Mouse (Mus musculus) hindbrain, embryonic 15.5 days (tissue): ENCODE measurements around the gene Cavin3. TPM values are rescaled to one million over a fixed set of nuclear protein-coding genes. Genes with fewer than 3 reads are reported as not detected.
A peak's percentile ranks its signal among the peaks of the same experiment; 100 is the strongest.
"Not testable (repeated sequence)": the region's sequence is repeated elsewhere in the genome, so short reads cannot be mapped to it uniquely, and the experiment has no call there.

Source experiments
- ATAC-seq: fragments of 200-750 bp; cut with Nextera tagmentation; 2 replicates; pipeline ENCODE4 v1.8.0; 2017; ENCODE audit warnings: low read depth, moderate number of reproducible peaks, moderate TSS enrichment; ENCODE audit not compliant: low FRiP score
- H3K27ac ChIP-seq: fragments of 300-500 bp; sonication (generic); replicated peaks from 2 replicates; pipeline ENCODE4 v1.5.1; 2015; ENCODE audit warnings: mild to moderate bottlenecking, inconsistent platforms
- H3K27me3 ChIP-seq: fragments of 300-500 bp; sonication (generic); 2 replicates; pipeline ENCODE4 v1.6.1; 2015; ENCODE audit warnings: control low read depth, inconsistent platforms
- H3K36me3 ChIP-seq: fragments of 300-500 bp; sonication (generic); 2 replicates; pipeline ENCODE4 v1.6.1; 2015; ENCODE audit warnings: control low read depth, inconsistent platforms
- H3K4me1 ChIP-seq: fragments of 300-500 bp; sonication (generic); replicated peaks from 2 replicates; pipeline ENCODE4 v1.6.1; 2015; ENCODE audit warnings: control low read depth, inconsistent platforms
- H3K4me2 ChIP-seq: fragments of 300-500 bp; sonication (generic); 2 replicates; pipeline ENCODE4 v1.6.1; 2015; ENCODE audit warnings: moderate library complexity, mild to moderate bottlenecking, inconsistent platforms
- H3K4me3 ChIP-seq: fragments of 300-500 bp; sonication (generic); 2 replicates; pipeline ENCODE4 v1.5.1; 2015; ENCODE audit warnings: mild to moderate bottlenecking, inconsistent platforms
- H3K9ac ChIP-seq: fragments of 300-500 bp; sonication (generic); 2 replicates; pipeline ENCODE4 v1.6.1; 2015; ENCODE audit warnings: inconsistent platforms
- H3K9me3 ChIP-seq: fragments of 300-500 bp; sonication (generic); 2 replicates; pipeline ENCODE4 v1.6.1; 2016; ENCODE audit warnings: control low read depth, inconsistent platforms
- WGBS: fragments of 180-500 bp; shearing (Covaris S2); methylation state at CpG from one replicate; pipeline ENCODE4 v1.1.7; 2015; 5-methylcytosine and 5-hydroxymethylcytosine counted together
- polyA plus RNA-seq: library from polyadenylated mRNA; unstranded; fragments of >200 nt; fragmentation: Nextera tagmentation; extraction: Ambion mirVana; gene quantifications from 2 replicates; pipeline ENCODE4 v1.2.1, GENCODE M21; 2015

The Cavin3 gene
- polyA plus RNA-seq, 1 experiment from 2014 or later, result 41.2 TPM

GRCm38 (mm10) chr7:105477841-105478240 is 4.3 kb downstream of the Cavin3 start:
- Histone ChIP-seq H3K9me3 (no peaks in the 10 kb centered on the region), H3K9ac (no peak overlapping the region), H3K27me3 (no peaks in the 10 kb centered on the region), H3K4me3 (no peak overlapping the region), H3K27ac (no peak overlapping the region), H3K36me3 (no peaks in the 10 kb centered on the region), H3K4me1 (peaks cover 21% of the 10 kb centered on the region), H3K4me2 (no peak overlapping the region)
- ATAC-seq, result 0 out of 2 replicates have a peak, but pooled peaks have one; percentile 21
- 62% methylated on average over 3 of the region's 3 CpGs for WGBS

DNA sequence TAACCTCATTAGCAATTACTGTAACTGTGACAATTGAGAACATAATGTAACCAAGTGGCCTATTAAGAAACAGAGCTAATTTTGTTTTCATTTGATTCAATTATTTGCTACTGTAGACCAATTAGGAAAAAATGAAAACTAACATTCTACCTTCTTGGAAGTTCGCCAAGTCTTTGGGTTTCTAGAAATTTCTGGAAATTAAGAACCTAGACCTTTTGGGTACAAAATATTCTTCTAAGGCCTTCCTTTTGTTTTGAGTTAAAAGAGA is 4.7 kb downstream of the Cavin3 start:
- no peak overlapping the region for H3K4me3 ChIP-seq
- H3K27me3 ChIP-seq, result no peaks in the 10 kb centered on the region
- H3K4me1 ChIP-seq, result peaks cover 17% of the 10 kb centered on the region
- no peak overlapping the region for H3K4me2 ChIP-seq
- H3K36me3 ChIP-seq, result no peaks in the 10 kb centered on the region
- WGBS, result 93% methylated on average over 1 of the region's 1 CpGs
- no peak overlapping the region for H3K27ac ChIP-seq
- H3K9me3 ChIP-seq, result no peaks in the 10 kb centered on the region
- no peak overlapping the region for H3K9ac ChIP-seq
- no peak for ATAC-seq

GRCm38 (mm10) chr7:105476683-105477432 is 5.2 kb downstream of the Cavin3 start:
- ATAC-seq, result no peak
- Histone ChIP-seq H3K27ac (no peak overlapping the region), H3K4me2 (no peak overlapping the region), H3K9ac (no peak overlapping the region), H3K9me3 (no peaks in the 10 kb centered on the region), H3K27me3 (no peaks in the 10 kb centered on the region), H3K4me3 (no peak overlapping the region), H3K4me1 (peaks cover 12% of the 10 kb centered on the region), H3K36me3 (no peaks in the 10 kb centered on the region)
- WGBS, result 80% methylated on average over 10 of the region's 10 CpGs

DNA sequence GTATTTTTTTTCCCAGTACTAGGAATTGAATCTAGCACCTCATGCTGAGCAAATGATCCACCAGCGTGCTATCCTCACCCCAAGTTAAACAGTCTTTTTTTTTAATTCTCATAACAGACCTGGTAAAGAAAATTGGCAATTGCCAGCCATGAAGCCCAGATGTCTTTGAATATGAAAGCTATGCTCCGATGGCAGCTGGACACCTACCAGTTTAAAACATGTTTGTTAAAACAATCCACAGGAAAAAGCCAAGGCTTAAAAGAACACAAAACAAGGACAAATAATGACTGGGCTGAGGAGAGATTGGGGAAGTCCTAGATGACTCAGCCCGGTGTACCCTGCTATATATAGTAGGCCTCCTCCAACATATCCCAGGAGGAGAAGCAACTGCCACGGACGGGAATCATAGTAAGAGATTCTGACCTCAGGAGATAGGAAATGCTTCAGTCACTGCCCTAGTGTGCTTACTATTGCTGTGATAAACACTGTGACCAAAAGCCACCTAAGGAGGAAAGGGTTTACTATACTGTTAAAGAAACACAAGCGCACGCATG is 6.6 kb downstream of the Cavin3 start:
- H3K4me1 ChIP-seq, result no peaks in the 10 kb centered on the region
- no peaks in the 10 kb centered on the region for H3K9me3 ChIP-seq
- no peak overlapping the region for H3K4me2 ChIP-seq
- no peaks in the 10 kb centered on the region for H3K36me3 ChIP-seq
- no peaks in the 10 kb centered on the region for H3K27me3 ChIP-seq
- ATAC-seq, result no peak
- H3K27ac ChIP-seq, result no peak overlapping the region
- no peak overlapping the region for H3K9ac ChIP-seq
- no peak overlapping the region for H3K4me3 ChIP-seq
- 79% methylated on average over 7 of the region's 7 CpGs for WGBS

DNA sequence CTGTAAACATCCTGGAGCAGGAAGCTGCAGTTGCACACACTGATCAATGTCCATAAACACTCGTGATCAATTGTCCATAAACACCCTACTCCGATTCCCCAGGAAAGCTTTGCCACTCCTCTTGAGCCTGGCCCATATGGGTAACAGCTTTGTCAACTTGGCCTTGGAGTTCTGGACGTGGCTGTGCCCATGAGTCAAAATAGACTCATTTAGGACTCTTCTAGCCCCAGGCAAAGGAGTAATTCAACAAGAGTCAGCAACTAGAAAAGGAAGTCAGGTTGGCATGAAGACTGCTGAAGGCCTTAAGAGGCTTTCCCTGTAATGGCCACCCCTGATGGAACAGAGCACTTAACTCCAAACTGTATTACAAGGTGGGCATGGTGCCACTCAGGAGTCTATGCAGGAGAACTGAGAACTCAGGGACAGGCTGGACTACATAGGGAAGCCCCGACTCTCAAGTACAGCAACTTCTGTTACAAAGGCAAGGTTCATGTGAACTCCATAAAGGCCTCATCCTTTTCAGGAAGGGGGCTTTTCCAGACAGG is 7.3 kb downstream of the Cavin3 start:
- no peak for ATAC-seq
- no peaks in the 10 kb centered on the region for H3K4me1 ChIP-seq
- 81% methylated on average over 4 of the region's 4 CpGs for WGBS
- no peak overlapping the region for H3K4me2 ChIP-seq
- no peaks in the 10 kb centered on the region for H3K9me3 ChIP-seq
- H3K4me3 ChIP-seq, result no peak overlapping the region
- no peak overlapping the region for H3K27ac ChIP-seq
- H3K9ac ChIP-seq, result no peak overlapping the region
- H3K36me3 ChIP-seq, result no peaks in the 10 kb centered on the region
- H3K27me3 ChIP-seq, result no peaks in the 10 kb centered on the region

GRCm38 (mm10) chr7:105472607-105473006 is 9.5 kb downstream of the Cavin3 start:
- no peaks in the 10 kb centered on the region for H3K27me3 ChIP-seq
- no peaks in the 10 kb centered on the region for H3K9me3 ChIP-seq
- 48% methylated on average over 1 of the region's 1 CpGs for WGBS
- H3K4me2 ChIP-seq, result no peak overlapping the region
- H3K4me1 ChIP-seq, result no peaks in the 10 kb centered on the region
- no peak overlapping the region for H3K4me3 ChIP-seq
- H3K36me3 ChIP-seq, result no peaks in the 10 kb centered on the region
- H3K27ac ChIP-seq, result no peak overlapping the region
- H3K9ac ChIP-seq, result no peak overlapping the region
- ATAC-seq, result no peak

- H3K4me1 ChIP-seq, H3K36me3 ChIP-seq, H3K9ac ChIP-seq, ATAC-seq, H3K27me3 ChIP-seq, H3K9me3 ChIP-seq, H3K27ac ChIP-seq, H3K4me2 ChIP-seq, H3K4me3 ChIP-seq: not testable (repeated sequence)
- 90% methylated on average over 5 of the region's 5 CpGs for WGBS
Measured at GRCm38 (mm10) chr7:105465505-105465904, 16.6 kb downstream of the Cavin3 start.

- no peaks in the 10 kb centered on the region for H3K9me3 ChIP-seq
- no peak overlapping the region for H3K4me3 ChIP-seq
- H3K4me2 ChIP-seq, result no peak overlapping the region
- no peak overlapping the region for H3K27ac ChIP-seq
- ATAC-seq, result no peak
- H3K27me3 ChIP-seq, result no peaks in the 10 kb centered on the region
- no peaks in the 10 kb centered on the region for H3K36me3 ChIP-seq
- no peak overlapping the region for H3K9ac ChIP-seq
- no peaks in the 10 kb centered on the region for H3K4me1 ChIP-seq
Measured at GRCm38 (mm10) chr7:105458546-105458945, 23.6 kb downstream of the Cavin3 start.

DNA sequence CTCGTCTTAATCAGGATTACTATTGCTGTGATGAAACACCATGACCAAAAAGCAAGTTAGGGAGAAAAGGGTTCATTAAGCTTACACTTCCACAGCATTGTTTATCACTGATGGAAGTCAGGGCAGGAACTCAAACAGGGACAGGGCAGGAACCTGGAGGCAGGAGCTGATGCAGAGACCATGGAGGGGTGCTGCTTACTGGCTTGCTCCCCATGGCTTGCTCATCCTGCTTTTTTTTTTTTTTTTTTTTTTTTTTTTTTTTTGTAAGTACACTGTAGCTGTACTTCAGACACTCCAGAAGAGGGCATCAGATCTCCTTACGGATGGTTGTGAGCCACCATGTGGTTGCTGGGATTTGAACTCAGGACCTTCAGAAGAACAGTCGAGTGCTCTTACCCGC is 28.8 kb downstream of the Cavin3 start:
- WGBS, result 95% methylated on average over 4 of the region's 4 CpGs

GRCm38 (mm10) chr7:105445076-105445475 is 37.0 kb downstream of the Cavin3 start:
- no peak for ATAC-seq
- H3K36me3 ChIP-seq, result no peaks in the 10 kb centered on the region
- WGBS, result 75% methylated on average over 3 of the region's 3 CpGs
- no peak overlapping the region for H3K4me2 ChIP-seq
- no peaks in the 10 kb centered on the region for H3K27me3 ChIP-seq
- H3K9me3 ChIP-seq, result no peaks in the 10 kb centered on the region
- no peak overlapping the region for H3K9ac ChIP-seq
- H3K4me3 ChIP-seq, result no peak overlapping the region
- no peaks in the 10 kb centered on the region for H3K4me1 ChIP-seq
- H3K27ac ChIP-seq, result no peak overlapping the region

More for the DNA sequence above, 28.8 kb downstream of the Cavin3 start:
- not testable (repeated sequence) for H3K27me3 ChIP-seq, H3K36me3 ChIP-seq, H3K27ac ChIP-seq, H3K4me3 ChIP-seq, H3K9me3 ChIP-seq, ATAC-seq, H3K9ac ChIP-seq, H3K4me2 ChIP-seq, H3K4me1 ChIP-seq

DNA sequence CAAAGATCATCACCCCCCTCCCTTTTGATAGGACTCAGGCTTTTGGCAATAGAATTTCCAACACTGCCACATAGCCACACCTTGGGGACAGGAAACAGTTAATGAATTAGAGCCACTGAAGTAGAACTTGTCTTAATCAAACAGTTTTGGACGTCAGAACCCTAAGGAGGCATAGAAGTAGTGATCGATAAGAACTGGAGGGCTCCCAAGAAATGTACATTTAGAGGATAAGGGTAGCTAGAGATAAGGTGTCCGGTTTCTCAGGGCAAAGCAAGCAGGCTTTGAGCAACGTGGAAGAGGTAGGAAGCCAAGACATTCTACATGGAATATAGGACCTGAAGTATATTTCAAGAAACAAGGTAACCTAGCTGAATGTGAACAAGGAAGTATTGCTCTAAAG is 40.7 kb downstream of the Cavin3 start:
- ATAC-seq, result no peak
- Histone ChIP-seq H3K9me3 (no peaks in the 10 kb centered on the region), H3K27ac (no peak overlapping the region), H3K4me2 (no peak overlapping the region), H3K9ac (no peak overlapping the region), H3K4me1 (no peaks in the 10 kb centered on the region), H3K36me3 (no peaks in the 10 kb centered on the region), H3K4me3 (no peak overlapping the region), H3K27me3 (no peaks in the 10 kb centered on the region)
- 71% methylated on average over 4 of the region's 4 CpGs for WGBS

DNA sequence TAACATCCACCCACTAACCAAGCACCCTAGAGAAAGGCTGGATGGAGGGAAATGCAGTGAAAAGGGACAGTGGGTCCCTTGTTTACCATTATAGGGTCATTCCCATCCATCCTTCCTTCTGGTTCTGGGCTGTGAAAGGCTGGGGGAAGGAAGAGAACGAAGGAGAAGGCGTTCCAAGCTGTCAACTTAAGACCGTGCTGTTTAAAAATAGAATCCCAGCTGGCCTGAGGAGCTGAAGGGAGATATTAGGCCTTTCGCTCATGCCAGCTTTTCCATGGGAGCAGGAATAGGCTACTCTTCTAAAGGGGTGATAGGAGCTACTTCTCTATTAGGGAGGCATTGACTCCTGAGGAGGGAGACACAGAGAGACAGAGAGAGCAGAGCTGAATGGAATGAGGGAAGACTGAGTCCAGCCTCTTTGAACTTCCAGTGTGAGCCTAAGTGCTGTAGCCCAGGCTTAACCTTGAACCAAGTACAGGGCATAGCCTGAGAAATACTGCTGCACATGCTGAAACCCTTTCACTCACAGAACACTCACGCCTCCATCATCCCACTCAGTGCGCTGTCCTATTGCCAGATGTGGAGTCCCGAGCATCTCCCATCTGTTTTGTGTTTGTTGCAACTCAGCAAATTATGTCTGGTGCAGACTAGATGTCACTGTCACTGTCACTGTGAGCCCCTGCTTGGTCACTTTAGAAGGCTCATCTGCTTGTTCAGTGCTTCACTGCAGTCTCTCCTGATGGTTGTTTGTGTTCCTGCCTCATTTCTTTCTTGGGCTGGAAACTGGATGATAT is 43.9 kb downstream of the Cavin3 start:
- Histone ChIP-seq H3K4me2 (no peak overlapping the region), H3K27me3 (no peaks in the 10 kb centered on the region), H3K36me3 (no peaks in the 10 kb centered on the region; the same call in 1 of the 2 replicates), H3K4me1 (no peaks in the 10 kb centered on the region), H3K27ac (no peak overlapping the region), H3K9ac (no peak overlapping the region), H3K4me3 (no peak overlapping the region), H3K9me3 (no peaks in the 10 kb centered on the region)
- no peak for ATAC-seq
- 87% methylated on average over 7 of the region's 7 CpGs for WGBS
